In the genomic region with DNA sequence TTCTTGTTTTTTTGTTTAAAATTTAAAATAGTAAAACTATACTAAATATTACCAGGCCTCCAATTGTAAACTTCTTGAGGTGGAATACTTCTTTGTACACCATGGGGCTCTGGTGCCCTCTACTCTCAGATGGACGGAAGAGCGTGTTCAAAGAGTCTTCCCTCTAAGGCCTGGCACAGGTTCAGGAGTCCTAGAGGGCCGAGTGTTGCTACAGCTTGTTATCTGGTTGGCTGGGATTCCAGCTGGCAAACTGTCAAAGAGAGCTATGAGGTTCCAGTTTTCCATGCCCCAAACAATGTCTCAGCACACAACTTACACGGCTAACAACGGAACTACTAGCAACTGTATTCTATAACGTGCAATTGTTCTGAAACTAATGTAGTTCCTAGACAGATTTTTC, we compare ENCODE assay signal across 8 mouse cellular contexts. TPM values are rescaled to one million over a fixed set of nuclear protein-coding genes. Genes with fewer than 3 reads are reported as not detected.
DNase-seq lines count a peak whose midpoint lies in the region; ATAC-seq lines count a peak whose summit lies in the region.

No protein-coding gene starts in this region.

- peak; percentile 40 for DNase-seq in right cerebral cortex, postnatal 4 days
- DNase-seq in right cerebral cortex, adult 18-20 months, result no peak
- DNase-seq in heart, adult 8-10 months (ENCODE audit: low spot score), result peak; percentile 80
- no peak for DNase-seq in spleen, postnatal 36 days (ENCODE audit: low spot score in 2 of 2)
- no peak for DNase-seq in thymus, postnatal 10 days (ENCODE audit: low spot score in 2 of 2)

- H3K27ac ChIP-seq in forebrain, embryonic 13.5 days, result no peak overlapping the region
- no peak overlapping the region for H3K27ac ChIP-seq in forebrain, embryonic 12.5 days
- no peak overlapping the region for H3K27ac ChIP-seq in lung, embryonic 15.5 days

- H3K4me2 ChIP-seq in forebrain, embryonic 13.5 days, result no peak overlapping the region
- no peak overlapping the region for H3K4me2 ChIP-seq in forebrain, embryonic 12.5 days
- no peak overlapping the region for H3K4me2 ChIP-seq in lung, embryonic 15.5 days

- no peaks in the 10 kb centered on the region for H3K9me3 ChIP-seq in forebrain, embryonic 13.5 days (replicated peaks)
- H3K9me3 ChIP-seq in forebrain, embryonic 12.5 days, result no peaks in the 10 kb centered on the region
- no peaks in the 10 kb centered on the region for H3K9me3 ChIP-seq in lung, embryonic 15.5 days

- 0 out of 2 replicates have a peak, but pooled peaks cover 5% of the 10 kb centered on the region for H3K4me1 ChIP-seq in forebrain, embryonic 13.5 days
- no peaks in the 10 kb centered on the region for H3K4me1 ChIP-seq in forebrain, embryonic 12.5 days
- peaks cover 15% of the 10 kb centered on the region for H3K4me1 ChIP-seq in lung, embryonic 15.5 days

- 58% methylated on average over 6 of the region's 6 CpGs for WGBS in forebrain, embryonic 13.5 days
- 86% methylated on average over 6 of the region's 6 CpGs for WGBS in forebrain, embryonic 12.5 days
- WGBS in lung, embryonic 15.5 days, result 35% methylated on average over 6 of the region's 6 CpGs

- peaks cover 37% of the 10 kb centered on the region for H3K36me3 ChIP-seq in forebrain, embryonic 13.5 days (ENCODE audit: poor library complexity, severe bottlenecking)
- peaks cover 44% of the 10 kb centered on the region for H3K36me3 ChIP-seq in forebrain, embryonic 12.5 days (replicated peaks)
- H3K36me3 ChIP-seq in lung, embryonic 15.5 days, result peaks cover 22% of the 10 kb centered on the region; the same call in 1 of the 2 replicates

- no peak overlapping the region for H3K4me3 ChIP-seq in forebrain, embryonic 13.5 days
- no peak overlapping the region for H3K4me3 ChIP-seq in forebrain, embryonic 12.5 days (replicated peaks)
- no peak overlapping the region for H3K4me3 ChIP-seq in lung, embryonic 15.5 days

- H3K9ac ChIP-seq in forebrain, embryonic 13.5 days, result no peak overlapping the region
- H3K9ac ChIP-seq in forebrain, embryonic 12.5 days, result no peak overlapping the region
- H3K9ac ChIP-seq in lung, embryonic 15.5 days, result no peak overlapping the region

- H3K27me3 ChIP-seq in forebrain, embryonic 13.5 days, result no peaks in the 10 kb centered on the region
- H3K27me3 ChIP-seq in forebrain, embryonic 12.5 days, result no peaks in the 10 kb centered on the region
- H3K27me3 ChIP-seq in lung, embryonic 15.5 days, result no peaks in the 10 kb centered on the region

- peak; percentile 44; the same call in 1 of the 2 replicates for ATAC-seq in forebrain, embryonic 13.5 days
- ATAC-seq in forebrain, embryonic 12.5 days (ENCODE audit: low FRiP score), result no peak
- ATAC-seq in lung, embryonic 15.5 days (ENCODE audit: borderline replicate concordance, extremely low read depth, low FRiP score, low TSS enrichment), result peak; percentile 55; the same call in 1 of the 2 replicates

RNA-seq across cellular contexts. Expression of a gene that starts 28.8 kb away (rescaled TPM):
- 21.7 and 23.5 TPM in 2 replicates for polyA plus RNA-seq in forebrain, embryonic 13.5 days (2015; fragmentation: Nextera tagmentation; extraction: Ambion mirVana)
- 23.7 and 25.1 TPM in 2 replicates for polyA plus RNA-seq in forebrain, embryonic 12.5 days (2016; fragmentation: Nextera tagmentation; extraction: Ambion mirVana)
- total RNA-seq in heart, adult 8-10 months (2022), result 10 to 100 TPM; 13.4 to 17.6 (median 14.7) TPM
- 15.3 and 17.8 TPM in 2 replicates for polyA plus RNA-seq in lung, embryonic 15.5 days (2015; fragmentation: Nextera tagmentation; extraction: Ambion mirVana)

Comparison
In these comparisons a context has a peak if more than half of its experiments do, and no peak if none do; other contexts are left out.
1. DNase-seq: peak in right cerebral cortex, postnatal 4 days (single experiment) and heart, adult 8-10 months (single experiment); none in right cerebral cortex, adult 18-20 months (single experiment), spleen, postnatal 36 days (0 of 2) and thymus, postnatal 10 days (0 of 2).